Mouse (Mus musculus) limb, embryonic 10.5 days (tissue): ENCODE results near the gene Slc26a9. TPM values are rescaled to one million over a fixed set of nuclear protein-coding genes. Genes with fewer than 3 reads are reported as not detected.

Experiments
- DNase-seq: peaks from one replicate; pipeline ENCODE4 v3.0.0-alpha.2; 2017; ENCODE audit warnings: low spot score
- H3K27ac ChIP-seq: fragments of 300-500 bp; sonication (generic); 2 replicates; pipeline ENCODE4 v1.5.1; 2016; ENCODE audit warnings: mild to moderate bottlenecking
- H3K27me3 ChIP-seq: fragments of 300-500 bp; sonication (generic); 2 replicates; pipeline ENCODE4 v1.6.1; 2016; ENCODE audit warnings: low read depth, mild to moderate bottlenecking; ENCODE audit not compliant: poor library complexity, severe bottlenecking
- H3K36me3 ChIP-seq: fragments of 300-500 bp; sonication (generic); 2 replicates; pipeline ENCODE4 v1.6.1; 2016; ENCODE audit warnings: mild to moderate bottlenecking, moderate library complexity
- H3K4me1 ChIP-seq: fragments of 300-500 bp; sonication (generic); 2 replicates; pipeline ENCODE4 v1.6.1; 2016
- H3K4me3 ChIP-seq: fragments of 300-500 bp; sonication (generic); 2 replicates; pipeline ENCODE4 v1.5.1; 2016; ENCODE audit warnings: mild to moderate bottlenecking, moderate library complexity
- H3K9me3 ChIP-seq: fragments of 300-500 bp; sonication (generic); replicated peaks from 2 replicates; pipeline ENCODE4 v1.6.1; 2016; ENCODE audit warnings: mild to moderate bottlenecking
- WGBS: fragments of 180-500 bp; shearing (Covaris S2); methylation state at CpG from one replicate; pipeline ENCODE4 v1.1.7; 2016; 5-methylcytosine and 5-hydroxymethylcytosine counted together
- polyA plus RNA-seq: library from polyadenylated mRNA; unstranded; fragments of >200 nt; fragmentation: Nextera tagmentation; extraction: Ambion mirVana; gene quantifications from 2 replicates; pipeline ENCODE4 v1.2.1, GENCODE M21; 2016

Gene Slc26a9
- polyA plus RNA-seq, 1 experiment from 2014 or later, result not detected

GRCm38 (mm10) chr1:131718952-131719694, 24.7 kb upstream of the Slc26a9 start:
- H3K4me3 ChIP-seq, result no peak overlapping the region
- H3K27ac ChIP-seq, result no peak overlapping the region
- WGBS, result 74% methylated on average over 16 of the region's 16 CpGs
- no peaks in the 10 kb centered on the region for H3K27me3 ChIP-seq
- H3K4me1 ChIP-seq, result peaks cover 6% of the 10 kb centered on the region; the same call in 1 of the 2 replicates
- H3K9me3 ChIP-seq, result no peaks in the 10 kb centered on the region
- DNase-seq, result no peak
- no peaks in the 10 kb centered on the region for H3K36me3 ChIP-seq

DNA sequence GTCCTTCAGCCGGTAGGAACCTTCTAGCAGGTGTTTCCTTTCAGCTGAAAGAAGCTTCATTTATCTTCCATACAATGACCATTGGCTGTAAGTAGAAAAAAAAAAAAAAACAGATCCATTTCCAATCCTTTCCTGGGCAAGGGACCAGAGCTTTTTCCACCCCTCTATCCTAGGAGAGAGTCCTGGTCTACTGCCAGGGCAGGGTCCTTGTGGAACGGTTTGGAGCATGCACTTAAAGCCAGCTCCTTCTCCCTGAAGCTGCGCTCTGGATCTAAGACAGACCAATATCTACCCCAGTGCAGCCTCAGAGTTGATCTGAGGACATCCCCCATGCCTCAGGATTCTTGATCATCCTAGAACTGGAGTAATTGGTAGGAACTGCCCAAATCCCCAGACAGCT, 21.8 kb upstream of the Slc26a9 start:
- 89% methylated on average over 3 of the region's 3 CpGs for WGBS
- no peaks in the 10 kb centered on the region for H3K9me3 ChIP-seq
- DNase-seq, result no peak
- no peak overlapping the region for H3K4me3 ChIP-seq
- H3K36me3 ChIP-seq, result no peaks in the 10 kb centered on the region
- H3K27me3 ChIP-seq, result no peaks in the 10 kb centered on the region
- H3K27ac ChIP-seq, result no peak overlapping the region
- peaks cover 6% of the 10 kb centered on the region; the same call in 1 of the 2 replicates for H3K4me1 ChIP-seq

- H3K4me1 ChIP-seq, result peaks cover 6% of the 10 kb centered on the region; the same call in 1 of the 2 replicates
- H3K9me3 ChIP-seq, result no peaks in the 10 kb centered on the region
- H3K4me3 ChIP-seq, result no peak overlapping the region
- no peak for DNase-seq
- no peak overlapping the region for H3K27ac ChIP-seq
- 79% methylated on average over 4 of the region's 4 CpGs for WGBS
- no peaks in the 10 kb centered on the region for H3K27me3 ChIP-seq
- no peaks in the 10 kb centered on the region for H3K36me3 ChIP-seq
Observed at GRCm38 (mm10) chr1:131723549-131723948, 20.3 kb upstream of the Slc26a9 start.

DNA sequence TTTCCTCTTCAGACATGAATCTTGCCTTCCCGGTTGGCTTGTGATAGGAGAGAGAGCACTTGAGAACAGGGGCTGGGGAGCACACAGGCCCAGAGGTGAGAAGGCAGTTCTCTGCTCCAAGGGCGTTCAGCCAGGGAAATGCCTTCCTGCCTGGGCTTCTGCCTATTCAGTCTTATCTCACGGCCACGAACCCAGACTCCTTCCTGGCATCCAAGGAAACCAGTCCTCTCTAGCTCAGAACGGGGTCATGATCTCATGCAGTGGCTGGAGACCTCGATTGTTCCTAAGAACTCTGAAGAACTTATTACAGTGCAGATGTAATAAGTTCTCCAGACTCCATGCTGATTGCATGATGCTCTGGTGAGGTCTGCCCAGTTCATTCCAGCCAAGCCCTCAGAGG, 17.2 kb upstream of the Slc26a9 start:
- Histone ChIP-seq H3K4me1 (no peaks in the 10 kb centered on the region), H3K9me3 (no peaks in the 10 kb centered on the region), H3K4me3 (no peak overlapping the region), H3K27me3 (no peaks in the 10 kb centered on the region), H3K27ac (no peak overlapping the region), H3K36me3 (no peaks in the 10 kb centered on the region)
- 75% methylated on average over 6 of the region's 6 CpGs for WGBS
- no peak for DNase-seq

DNA sequence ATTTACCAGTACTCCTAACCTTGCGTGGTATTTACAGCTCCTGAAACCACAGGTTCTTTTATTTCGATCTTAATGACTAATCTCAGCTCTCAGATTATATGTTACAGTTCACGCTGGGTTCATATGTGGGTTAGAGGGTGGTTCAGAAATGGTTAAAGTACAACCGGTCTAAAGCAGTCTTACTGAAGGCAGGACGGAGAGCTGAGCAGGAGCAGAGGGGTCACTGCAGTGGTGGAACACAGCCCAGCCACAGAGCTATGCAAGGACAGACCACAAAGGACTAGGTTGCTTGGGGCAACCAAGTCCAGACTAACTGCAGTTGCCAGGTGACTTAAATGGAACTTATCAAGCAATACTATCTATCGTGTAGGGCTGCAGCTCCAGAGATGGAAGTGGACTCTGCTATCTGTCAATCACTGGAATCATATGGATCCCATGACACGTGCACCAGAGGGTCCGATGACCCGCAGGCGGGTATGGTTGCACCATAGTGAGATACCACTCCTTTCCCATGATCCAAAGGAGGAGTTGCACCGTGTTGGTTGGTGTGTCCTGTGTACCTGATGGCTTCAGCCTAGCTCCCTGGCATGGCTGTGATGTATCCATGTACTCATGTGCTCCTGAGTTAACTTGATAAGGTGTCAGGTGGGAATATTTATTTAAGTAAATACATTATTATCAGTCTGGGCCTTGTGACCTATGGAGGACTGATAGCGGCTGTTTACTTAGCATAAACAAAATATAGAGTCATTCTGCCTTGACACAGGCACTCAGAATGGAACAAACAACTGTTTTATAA, 13.0 kb upstream of the Slc26a9 start:
- Histone ChIP-seq H3K4me3 (no peak overlapping the region), H3K9me3 (no peaks in the 10 kb centered on the region), H3K27ac (no peak overlapping the region), H3K27me3 (no peaks in the 10 kb centered on the region), H3K36me3 (no peaks in the 10 kb centered on the region), H3K4me1 (no peaks in the 10 kb centered on the region)
- no peak for DNase-seq
- WGBS, result 90% methylated on average over 12 of the region's 12 CpGs

GRCm38 (mm10) chr1:131733474-131734180, 10.2 kb upstream of the Slc26a9 start:
- 88% methylated on average over 13 of the region's 13 CpGs for WGBS
- Histone ChIP-seq H3K4me3 (no peak overlapping the region), H3K27ac (no peak overlapping the region), H3K9me3 (no peaks in the 10 kb centered on the region), H3K27me3 (no peaks in the 10 kb centered on the region), H3K36me3 (no peaks in the 10 kb centered on the region), H3K4me1 (no peaks in the 10 kb centered on the region)
- DNase-seq, result no peak

DNA sequence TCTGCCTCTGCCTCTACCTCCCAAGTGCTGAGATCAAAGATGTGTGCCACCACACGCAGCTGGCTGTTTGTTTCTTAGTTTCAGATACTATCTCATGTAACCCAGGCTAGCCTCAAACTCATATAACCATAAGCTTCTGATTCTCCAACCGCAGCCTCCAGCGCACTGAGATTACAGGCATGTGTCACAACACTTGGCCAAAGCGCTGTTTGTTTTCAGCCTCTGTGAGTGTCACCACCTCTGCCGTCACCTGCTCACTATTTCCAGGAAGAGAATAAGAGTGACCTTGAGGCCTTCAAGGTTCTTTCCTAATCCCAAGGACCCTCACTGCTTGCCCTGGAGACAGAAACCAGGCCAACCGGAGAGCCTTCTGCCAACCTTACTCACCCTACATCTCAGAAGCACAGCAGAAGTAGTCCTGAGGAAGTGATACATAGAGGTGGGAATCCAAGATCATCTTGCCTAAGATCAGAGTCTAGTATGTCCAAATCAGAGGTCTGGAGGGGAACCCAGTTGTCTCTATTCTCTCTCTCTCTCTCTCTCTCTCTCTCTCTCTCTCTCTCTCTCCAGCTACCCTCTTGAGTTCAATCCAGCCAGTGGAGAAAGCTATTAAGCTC, 9.1 kb upstream of the Slc26a9 start:
- no peak for DNase-seq
- Histone ChIP-seq H3K9me3 (no peaks in the 10 kb centered on the region), H3K4me1 (no peaks in the 10 kb centered on the region), H3K27me3 (no peaks in the 10 kb centered on the region), H3K36me3 (no peaks in the 10 kb centered on the region), H3K27ac (no peak overlapping the region), H3K4me3 (no peak overlapping the region)
- WGBS, result 95% methylated on average over 6 of the region's 6 CpGs

- Histone ChIP-seq H3K4me3 (no peak overlapping the region), H3K9me3 (no peaks in the 10 kb centered on the region), H3K27ac (no peak overlapping the region), H3K4me1 (no peaks in the 10 kb centered on the region), H3K36me3 (no peaks in the 10 kb centered on the region), H3K27me3 (no peaks in the 10 kb centered on the region)
- DNase-seq, result no peak
- WGBS, result 90% methylated on average over 9 of the region's 9 CpGs
Observed at GRCm38 (mm10) chr1:131736494-131736893, 7.3 kb upstream of the Slc26a9 start.

- Histone ChIP-seq H3K36me3 (no peaks in the 10 kb centered on the region), H3K27me3 (no peaks in the 10 kb centered on the region), H3K9me3 (no peaks in the 10 kb centered on the region), H3K4me3 (no peak overlapping the region), H3K4me1 (no peaks in the 10 kb centered on the region), H3K27ac (no peak overlapping the region)
- WGBS, result 90% methylated on average over 5 of the region's 5 CpGs
- no peak for DNase-seq
Observed at GRCm38 (mm10) chr1:131737269-131737668, 6.6 kb upstream of the Slc26a9 start.

DNA sequence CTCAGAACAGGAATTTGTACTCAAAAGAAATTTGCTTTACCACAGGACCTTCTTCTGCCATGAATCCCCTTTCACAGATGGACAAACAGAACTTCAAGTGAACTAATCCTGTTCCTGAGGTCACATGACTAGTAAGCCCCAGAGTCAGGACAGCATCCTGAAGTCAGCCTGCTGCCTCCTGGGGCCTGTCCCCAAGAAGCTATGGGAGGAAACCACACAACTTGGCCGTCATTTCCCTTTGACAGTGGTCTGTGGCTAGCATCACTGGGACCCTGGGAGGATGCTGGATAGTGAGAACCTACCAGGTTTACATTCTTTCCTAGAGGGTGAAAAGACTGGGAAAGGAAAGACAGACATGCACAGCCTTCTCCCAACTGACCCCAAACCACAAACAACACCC, 5.1 kb upstream of the Slc26a9 start:
- WGBS, result 66% methylated on average over 1 of the region's 1 CpGs
- no peak for DNase-seq
- H3K36me3 ChIP-seq, result no peaks in the 10 kb centered on the region
- H3K27me3 ChIP-seq, result no peaks in the 10 kb centered on the region
- H3K27ac ChIP-seq, result no peak overlapping the region
- no peaks in the 10 kb centered on the region for H3K4me1 ChIP-seq
- H3K4me3 ChIP-seq, result no peak overlapping the region
- H3K9me3 ChIP-seq, result no peaks in the 10 kb centered on the region

GRCm38 (mm10) chr1:131739481-131740160, 4.2 kb upstream of the Slc26a9 start:
- Histone ChIP-seq H3K27me3 (no peaks in the 10 kb centered on the region), H3K36me3 (no peaks in the 10 kb centered on the region), H3K4me3 (no peak overlapping the region), H3K27ac (no peak overlapping the region), H3K4me1 (no peaks in the 10 kb centered on the region), H3K9me3 (no peaks in the 10 kb centered on the region)
- no peak for DNase-seq
- WGBS, result 92% methylated on average over 9 of the region's 9 CpGs

DNA sequence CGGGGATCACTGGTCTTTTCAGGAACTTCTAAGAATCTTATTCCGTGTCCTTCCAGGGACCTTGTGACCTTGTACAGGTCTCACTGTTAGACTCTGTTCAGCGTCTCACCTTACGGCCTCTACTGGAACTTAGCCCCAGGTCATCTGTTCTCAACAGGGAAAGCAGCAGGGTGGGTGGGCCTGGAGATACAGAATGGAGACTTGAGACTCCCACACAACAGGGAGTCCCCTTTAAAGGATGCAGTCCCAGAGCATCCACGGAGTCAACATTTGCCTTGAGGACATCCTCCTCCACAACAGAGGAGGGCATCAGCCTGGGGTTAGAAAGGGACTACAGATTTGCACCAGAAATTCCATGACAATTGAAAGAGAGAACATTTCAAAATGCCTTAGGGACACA, 1.6 kb downstream of the Slc26a9 start:
- DNase-seq, result no peak
- WGBS, result 58% methylated on average over 5 of the region's 5 CpGs

More for the DNA sequence above, 1.6 kb downstream of the Slc26a9 start:
- no peaks in the 10 kb centered on the region for H3K9me3 ChIP-seq
- H3K4me3 ChIP-seq, result no peak overlapping the region
- H3K36me3 ChIP-seq, result no peaks in the 10 kb centered on the region
- no peaks in the 10 kb centered on the region for H3K27me3 ChIP-seq
- no peak overlapping the region for H3K27ac ChIP-seq
- 0 out of 2 replicates have a peak, but pooled peaks cover 4% of the 10 kb centered on the region for H3K4me1 ChIP-seq
